Mouse (Mus musculus): ENCODE measurements around the gene Celf6.

Gene Celf6

DNA sequence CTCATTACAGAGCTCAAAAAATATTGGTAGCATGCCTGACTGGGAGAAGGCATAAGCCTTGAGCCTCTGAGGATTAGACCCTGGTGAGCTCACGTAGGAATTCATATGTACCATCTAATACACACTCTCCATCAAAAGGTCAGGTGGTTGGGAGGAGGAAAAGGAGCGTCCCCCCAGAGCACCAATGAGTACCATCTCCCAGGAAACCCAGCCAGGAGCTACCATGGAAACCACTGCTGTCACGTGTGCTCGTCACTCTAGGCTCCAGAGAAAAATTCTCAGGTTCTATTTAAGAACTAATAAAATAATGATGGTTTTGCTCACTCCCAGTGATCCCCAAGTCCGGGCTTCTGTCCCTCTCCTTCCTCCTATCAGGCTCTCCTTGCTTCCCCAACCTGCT, 10.5 kb downstream of the Celf6 start:
- DNase-seq (ENCODE audit: low read depth, low spot score) = no peak

DNA sequence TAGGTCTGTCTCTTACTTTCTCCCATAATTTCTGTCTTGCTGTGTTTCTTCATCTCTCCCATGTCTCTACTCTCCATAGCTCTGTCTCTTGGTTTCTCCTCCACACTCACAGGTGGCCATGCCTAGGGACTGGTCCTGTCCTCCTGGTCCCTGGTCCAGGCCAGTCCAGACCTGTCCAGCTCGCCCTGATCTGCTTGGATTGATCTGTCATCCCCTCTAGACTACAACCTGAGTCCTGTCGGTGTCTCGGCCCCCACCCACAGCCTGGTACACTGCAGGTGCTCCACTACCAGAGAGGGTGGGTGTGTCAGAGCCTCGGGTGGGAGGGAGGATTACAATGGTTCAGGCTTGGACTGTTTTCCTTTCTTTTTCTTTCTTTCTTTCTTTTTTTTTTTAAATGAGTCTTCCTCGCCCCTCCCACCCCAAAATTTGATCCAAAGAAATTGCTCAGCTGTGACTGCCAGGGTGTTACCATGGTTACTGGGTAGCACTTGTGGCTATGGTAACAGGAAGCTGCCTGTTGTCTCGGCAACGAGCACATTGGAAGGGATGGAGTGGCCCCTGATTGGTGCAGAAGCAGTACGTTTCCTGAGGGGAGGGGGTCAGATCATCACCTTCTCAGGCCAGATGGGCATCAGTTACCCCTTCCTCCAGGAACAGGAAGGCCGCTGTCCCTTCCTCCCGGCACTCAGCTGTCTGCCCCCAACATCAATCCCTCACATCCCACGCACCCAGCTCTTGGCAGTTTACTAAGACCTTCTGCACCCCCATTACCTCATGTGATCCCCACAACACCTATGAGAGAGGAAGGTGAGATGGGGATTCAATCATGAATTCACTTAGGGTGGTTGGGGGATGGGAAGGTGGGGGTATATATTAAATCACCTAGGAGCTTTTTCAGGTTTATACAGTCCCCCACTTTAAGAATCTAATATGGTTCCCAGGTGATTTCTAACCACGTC, 11.3 kb downstream of the Celf6 start:
- DNase-seq (ENCODE audit: low read depth, low spot score) = no peak

DNA sequence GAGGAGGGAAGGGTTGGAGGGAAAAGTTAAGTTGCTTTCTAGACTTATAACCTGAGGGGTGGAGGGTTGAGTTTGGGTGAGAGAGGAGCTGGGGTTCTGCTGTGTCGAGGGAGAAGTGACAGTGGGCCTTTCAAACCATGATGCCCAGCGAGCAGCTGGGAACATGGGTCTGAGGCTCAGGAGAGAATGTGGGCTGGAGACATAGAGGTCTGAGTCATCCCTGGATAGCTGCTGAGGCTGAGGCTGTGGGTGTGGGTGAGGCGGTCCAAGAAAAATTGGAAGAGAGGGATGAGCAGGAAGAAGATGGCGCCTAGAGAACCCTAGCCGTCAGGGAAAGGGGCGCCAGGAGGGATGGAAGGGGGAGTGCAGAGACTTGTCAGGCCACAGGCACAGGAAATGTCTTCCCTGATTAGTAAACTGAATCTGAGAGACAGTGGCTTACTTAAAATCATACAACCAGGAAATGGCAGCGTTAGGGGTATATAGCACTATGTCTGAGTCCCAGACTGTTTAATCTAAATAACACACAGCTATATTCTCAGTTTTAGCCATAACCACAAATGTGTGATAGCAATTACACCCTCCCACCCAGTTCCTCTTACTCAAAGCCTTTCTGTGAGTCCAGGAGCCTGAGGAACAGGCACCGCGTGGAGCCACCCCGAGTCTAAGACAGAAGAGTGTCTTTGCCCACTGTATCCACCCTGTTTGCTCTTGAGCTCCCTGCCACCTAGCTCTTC, 12.2 kb downstream of the Celf6 start:
- no peak for DNase-seq (ENCODE audit: low read depth, low spot score)

DNA sequence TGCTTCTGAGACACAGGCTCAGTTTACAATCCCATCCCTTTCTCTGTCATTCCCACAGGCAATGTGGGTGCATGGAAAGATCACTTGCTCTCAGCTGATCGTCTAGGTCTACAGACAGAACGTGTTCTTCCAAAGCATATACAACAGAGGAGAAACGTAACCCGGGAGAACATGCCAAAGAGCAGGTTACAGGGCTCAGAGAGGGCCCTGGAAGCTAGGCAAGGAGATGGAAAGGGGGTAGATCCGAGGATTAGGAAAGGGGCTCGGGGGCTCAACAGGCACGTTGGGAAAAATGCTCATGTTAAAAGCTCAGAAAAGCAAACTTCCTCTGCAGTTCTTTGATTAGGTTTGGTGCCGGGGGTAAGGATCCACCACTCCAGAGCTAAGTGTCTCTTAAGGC, 23.9 kb downstream of the Celf6 start:
- no peak for DNase-seq (ENCODE audit: low read depth, low spot score)

DNA sequence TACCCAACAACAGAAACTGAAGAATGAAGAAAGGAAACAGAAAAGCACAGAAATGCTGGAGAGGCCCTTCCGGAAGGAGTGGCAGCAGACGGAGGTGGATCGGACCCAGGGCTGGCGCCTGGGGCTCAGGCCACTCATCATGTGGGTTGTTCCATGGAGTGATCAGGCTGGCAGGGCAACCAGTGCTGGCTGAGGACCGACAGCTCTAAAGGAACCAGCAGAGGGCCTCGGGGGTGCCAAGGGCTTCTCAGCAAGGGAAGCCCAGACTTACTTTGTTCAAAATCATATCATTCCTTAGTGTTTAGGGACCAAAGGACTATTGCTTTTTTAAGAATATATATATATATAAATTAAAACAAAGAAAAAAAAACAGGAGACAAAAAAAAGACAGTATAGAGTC, 28.2 kb downstream of the Celf6 start:
- no peak for DNase-seq (ENCODE audit: low read depth, low spot score)

DNA sequence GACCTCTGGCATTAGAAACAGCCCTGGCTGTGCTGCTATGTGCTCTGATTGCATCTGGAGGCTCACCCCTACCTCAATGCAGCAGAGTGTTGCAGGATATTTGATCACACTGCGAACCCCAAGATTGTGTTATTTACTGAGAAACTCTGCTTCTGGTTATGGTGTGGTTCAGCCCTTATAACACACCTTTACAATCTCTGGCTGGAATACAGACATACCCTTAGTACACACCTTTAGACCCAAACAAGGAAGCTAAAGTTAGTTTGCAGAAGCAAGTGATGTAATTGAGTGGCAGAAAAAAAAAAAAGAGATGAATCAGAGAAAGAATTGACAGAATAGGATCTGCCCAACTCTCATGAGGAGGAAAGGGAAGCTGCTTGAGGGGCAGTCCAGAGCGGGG, 33.2 kb downstream of the Celf6 start:
- DNase-seq (ENCODE audit: low read depth, low spot score) = no peak

DNA sequence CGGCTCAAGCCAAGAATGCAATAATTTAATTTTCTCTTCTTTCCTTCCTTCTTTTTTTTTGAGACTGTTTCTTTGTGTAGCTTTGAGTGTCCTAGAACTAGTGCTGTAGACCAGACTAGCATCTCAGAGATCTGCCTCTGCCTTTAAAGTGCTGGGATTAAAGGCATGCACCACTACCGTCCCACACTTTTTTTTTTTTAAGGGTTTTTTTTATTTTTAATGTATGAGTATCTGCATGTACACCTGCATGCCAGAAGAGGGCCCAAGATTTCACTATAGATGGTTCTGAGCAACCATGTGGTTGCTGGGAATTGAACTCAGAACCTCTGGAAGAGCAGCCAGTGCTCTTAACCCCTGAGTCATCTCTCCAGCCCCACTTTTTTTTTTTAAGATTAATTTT, 38.1 kb downstream of the Celf6 start:
- no peak for DNase-seq (ENCODE audit: low read depth, low spot score)

DNA sequence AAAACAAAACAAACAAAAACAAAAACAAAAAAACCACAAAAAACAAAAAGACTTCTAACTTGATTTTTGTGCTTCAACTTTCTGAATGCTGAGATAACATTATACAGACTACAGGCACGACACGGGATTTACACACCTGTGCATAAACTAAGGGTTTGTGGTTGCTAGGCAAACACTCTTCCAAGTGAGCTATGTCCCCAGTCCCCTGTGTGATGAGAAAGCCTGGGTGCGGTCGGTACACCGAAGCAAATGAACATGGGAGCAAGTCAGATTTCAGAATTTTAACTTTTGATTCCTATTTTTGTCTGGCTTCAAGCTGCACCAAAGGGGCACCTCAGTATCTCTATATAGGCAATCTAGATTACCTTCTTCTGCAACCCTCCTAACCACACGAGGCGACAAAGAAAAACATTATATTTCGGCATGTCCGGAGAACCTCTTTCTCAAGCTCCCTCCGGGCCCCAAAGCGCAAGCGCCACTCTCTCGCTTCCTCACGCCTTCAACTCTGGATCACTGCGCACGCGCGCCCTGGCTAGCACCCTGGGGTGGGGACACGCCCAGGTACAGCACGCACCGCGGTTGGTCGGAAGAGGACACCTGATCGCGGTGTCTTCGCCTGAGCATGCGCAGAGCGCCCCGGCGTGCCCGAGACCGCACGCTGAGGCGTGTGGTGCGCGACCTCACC, 39.0 kb downstream of the Celf6 start, which contains the start of gene Parp6:
Parp6 (plus strand) TSS at position 663 of the 685 bp plus-strand sequence.
- peak; percentile 100 for DNase-seq (ENCODE audit: low read depth, low spot score)

DNA sequence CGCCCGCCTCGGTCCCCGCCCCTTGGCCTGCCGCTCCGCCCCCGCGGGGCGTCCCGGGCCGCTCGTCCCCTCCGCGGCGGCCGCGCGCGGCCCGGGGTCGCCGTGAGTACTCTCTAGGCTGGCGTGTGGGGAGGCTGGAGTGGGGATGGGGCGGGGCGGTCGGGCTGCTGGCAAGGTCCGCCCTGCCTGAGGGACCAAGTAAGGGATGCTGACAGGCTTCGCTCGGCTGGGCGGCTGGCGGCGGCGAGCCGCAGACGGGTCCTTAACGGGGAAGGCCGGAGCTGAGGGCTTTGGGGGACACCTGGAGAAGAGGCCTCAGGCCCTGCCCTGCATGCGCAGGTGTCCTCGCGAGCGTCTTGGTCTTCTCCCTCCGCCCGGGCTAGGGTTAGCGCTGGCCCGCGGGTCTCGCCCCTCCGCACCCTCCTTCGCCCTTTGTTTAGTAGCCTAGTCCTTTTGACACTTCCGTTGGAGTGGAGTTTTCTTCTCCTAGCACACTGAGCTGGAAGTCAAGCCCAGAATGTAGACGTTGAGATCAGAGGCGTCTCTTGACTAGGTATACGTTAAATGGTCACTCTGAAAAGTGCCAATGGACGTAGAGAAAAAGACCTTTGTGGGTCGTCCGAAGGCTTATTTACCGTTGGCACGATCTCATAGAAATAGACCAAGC, 39.7 kb downstream of the Celf6 start:
- no peak for DNase-seq (ENCODE audit: low read depth, low spot score)

DNA sequence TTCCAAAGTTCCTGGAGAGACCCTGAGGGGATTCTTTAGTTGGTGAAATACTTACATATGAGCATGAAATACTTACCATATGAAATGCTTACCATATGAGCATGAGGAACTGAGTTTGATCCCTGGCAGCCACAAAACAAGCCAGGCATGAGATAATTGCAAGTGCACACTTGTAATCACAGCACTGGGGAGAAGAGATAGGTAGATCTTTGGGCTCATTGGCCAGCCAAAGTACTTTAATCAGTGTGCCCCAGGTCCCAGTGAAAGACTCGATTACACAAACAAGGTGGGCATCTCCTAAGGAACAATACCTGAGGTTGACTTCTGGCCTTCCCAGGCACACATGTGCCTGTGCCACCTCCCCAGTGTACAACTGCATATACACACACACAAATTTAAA, 60.7 kb downstream of the Celf6 start:
- DNase-seq (ENCODE audit: low read depth, low spot score) = no peak

DNA sequence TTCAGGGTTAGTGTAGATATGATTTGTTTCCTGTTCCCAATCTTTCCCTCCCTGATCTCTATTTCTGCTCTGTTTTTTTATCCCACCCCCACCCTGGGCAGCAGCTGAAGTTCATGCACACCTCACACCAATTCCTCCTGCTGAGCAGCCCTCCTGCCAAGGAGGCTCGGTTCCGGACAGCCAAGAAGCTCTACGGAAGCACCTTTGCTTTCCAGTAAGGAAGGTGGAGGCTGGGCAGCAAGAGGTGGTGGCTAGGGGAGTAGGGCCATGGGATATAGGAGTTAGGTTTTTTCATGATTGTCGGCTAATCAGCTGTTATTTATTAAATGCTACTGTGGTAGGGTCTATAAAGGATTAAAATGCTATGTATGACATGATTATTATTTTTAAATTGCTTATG, 62.2 kb downstream of the Celf6 start:
- DNase-seq (ENCODE audit: low read depth, low spot score) = no peak

DNA sequence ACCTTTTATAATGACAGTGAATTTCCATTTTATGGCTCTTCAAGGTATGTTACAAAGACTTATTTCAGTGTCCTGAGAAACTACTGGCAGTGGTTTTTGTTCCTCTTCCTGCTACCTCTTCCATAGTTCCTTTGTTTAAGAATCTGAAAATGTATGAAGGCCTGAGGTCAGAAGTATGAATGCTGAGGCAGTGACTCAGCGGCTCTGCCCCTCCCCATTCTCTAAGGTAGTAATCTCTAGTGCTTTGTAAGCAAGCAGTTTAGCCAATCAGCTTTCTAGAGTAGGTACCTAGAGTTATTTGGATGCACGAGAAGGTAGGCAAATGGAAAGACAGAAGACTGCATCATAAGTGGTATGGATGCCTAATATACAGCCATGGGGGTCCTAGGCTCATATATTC, 63.6 kb downstream of the Celf6 start:
- DNase-seq (ENCODE audit: low read depth, low spot score) = no peak

DNA sequence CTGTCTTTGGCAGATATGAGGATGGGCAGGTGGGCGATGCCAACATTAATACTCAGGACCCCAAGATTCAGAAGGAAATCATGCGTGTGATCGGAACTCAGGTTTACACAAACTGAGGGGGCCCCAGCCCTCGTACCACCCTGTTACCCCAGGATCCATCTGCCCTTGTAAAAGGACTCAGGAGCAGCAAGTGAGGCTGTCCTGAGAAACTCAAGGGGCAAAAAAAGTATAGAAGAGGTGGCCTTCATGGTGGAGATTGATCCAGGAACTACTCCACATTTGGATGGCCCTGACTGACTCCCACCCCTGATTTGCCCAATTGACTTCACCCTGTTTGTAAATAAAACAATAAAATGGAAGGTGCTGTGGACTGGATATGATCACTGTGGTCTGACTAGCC, 72.2 kb downstream of the Celf6 start:
- DNase-seq (ENCODE audit: low read depth, low spot score) = no peak

DNA sequence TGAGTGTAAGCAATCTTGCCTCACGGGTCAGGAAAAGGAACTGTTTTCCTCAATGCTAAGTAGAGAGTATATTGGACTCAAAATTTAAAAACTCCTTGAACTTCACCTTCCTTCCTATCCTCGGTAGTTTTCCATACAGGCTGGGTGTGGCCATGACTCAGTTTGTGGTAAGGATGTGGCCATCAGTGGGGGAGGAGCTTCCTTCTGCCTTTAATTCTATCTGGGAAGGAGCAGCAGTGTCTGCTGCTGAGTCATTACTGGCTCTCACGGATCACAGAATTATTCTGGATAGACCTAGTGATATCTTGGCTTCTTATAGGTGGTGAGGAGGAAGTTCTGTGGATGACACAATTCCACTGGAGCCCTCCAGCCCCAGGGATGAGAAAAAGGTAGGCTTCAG, 75.7 kb downstream of the Celf6 start:
- DNase-seq (ENCODE audit: low read depth, low spot score) = no peak

DNA sequence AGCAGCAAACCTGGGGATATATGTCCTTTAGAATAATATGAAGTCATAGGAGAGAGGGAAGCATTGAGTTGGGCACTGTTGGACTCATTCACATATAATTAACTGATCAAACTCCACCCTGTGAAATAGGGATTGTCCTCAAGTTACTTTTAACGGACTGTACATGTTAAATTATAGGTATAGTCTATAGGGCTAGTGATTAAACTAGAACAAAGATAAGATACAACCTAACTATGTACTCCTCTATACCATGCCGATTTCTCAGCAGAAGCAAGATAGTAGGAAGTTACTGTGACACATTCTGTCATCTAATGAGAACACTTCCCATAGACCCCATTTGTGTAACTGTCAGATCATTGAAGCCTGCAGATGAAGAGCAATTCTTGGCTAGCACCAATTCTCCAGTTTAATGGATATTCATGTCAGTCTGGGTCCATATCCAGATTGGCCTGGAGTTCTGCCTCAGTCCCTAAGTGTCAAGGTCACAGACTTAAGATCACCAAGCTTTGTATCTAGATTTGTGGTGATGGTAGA, 76.8 kb downstream of the Celf6 start:
- no peak for DNase-seq (ENCODE audit: low read depth, low spot score)

DNA sequence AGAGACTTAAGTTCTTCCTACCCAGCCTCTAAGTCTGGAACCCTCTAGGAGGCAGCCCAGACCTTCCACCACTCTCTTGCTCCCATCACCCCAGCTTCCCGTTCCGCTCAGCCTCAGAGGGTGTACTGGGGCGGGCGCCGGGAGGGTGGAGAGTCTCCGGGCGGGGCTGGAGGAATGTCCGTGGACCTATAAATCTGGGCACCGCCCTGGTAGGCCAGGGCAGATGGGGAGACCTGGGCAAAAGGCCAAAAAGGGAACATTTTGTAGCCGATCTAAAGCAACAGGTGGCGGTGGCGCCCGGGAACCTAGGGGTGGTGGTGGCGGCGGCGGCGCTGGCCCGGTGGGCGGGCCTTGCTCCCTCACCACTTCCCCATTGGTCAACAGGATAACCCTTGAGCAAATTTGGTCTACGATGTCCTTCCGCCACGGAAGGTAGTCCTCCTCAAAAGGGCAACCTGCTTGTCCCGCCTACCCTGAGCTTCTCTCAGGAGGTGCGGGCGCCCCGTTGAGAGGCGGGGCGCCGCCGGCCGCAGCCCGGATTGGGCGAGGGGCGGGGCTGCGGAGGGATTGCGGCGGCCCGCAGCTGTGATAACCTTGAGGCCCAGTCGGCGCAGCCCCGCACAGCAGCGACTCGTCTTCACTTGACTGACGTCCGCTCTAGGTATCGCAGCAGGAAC, 78.4 kb downstream of the Celf6 start, which contains the start of gene Pkm:
Pkm (plus strand) TSS at position 411 of the 677 bp plus-strand sequence.
- peak; percentile 100 for DNase-seq (ENCODE audit: low read depth, low spot score)

Measured in A20 (cell line).